Mouse (Mus musculus): ENCODE data around the gene Tnpo3.

- no peak for TF ChIP-seq CTCF (IDR thresholded peaks at IDR 0.05)
- TF ChIP-seq POLR2A (IDR thresholded peaks at IDR 0.05; ENCODE audit: insufficient read depth, low read depth, low read length) = no peak
- TF ChIP-seq EP300 (IDR thresholded peaks at IDR 0.05; ENCODE audit: insufficient read depth, low read depth, low read length) = no peak
Measured at GRCm38 (mm10) chr6:29627756-29628155, 18.1 kb upstream of the Tnpo3 start.
